13 mouse cellular contexts compared by ENCODE assay signal in the genomic region with DNA sequence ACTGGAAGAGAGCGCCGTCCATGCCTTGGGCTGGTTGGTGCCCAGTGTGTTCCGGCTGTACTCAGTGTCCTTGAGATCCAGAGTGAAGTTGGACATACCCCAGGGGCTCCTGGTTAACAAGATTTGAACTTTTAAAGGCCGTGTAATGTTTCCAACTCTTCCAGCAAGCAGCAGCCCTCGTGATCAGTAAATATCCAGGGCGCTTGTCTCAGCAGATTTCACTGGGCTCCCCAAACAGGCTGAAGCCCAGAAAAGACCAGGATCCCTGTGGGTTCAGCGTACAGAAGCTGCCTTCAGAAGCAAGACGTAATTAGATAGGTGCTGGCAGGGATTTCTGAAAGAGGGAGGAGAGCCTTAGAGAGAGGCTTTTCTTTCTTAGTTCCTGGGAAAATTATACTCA. TPM values are rescaled to one million over a fixed set of nuclear protein-coding genes. Genes with fewer than 3 reads are reported as not detected.
DNase-seq lines count a peak whose midpoint lies in the region; ATAC-seq lines count a peak whose summit lies in the region.
"Had no signal": no experiment of that assay in that cellular context is flagged by ENCODE, and none has a peak within 500 bp of the region (broad histone marks: within the 10 kb centered on the region; RNA-seq: fewer than 3 reads in every experiment).

No protein-coding gene starts in this region.

- 63% methylated on average over 8 of the region's 8 CpGs for WGBS in forebrain, embryonic 12.5 days
- WGBS in forebrain, embryonic 10.5 days = 70% methylated on average over 8 of the region's 8 CpGs

- ATAC-seq in forebrain, embryonic 12.5 days (ENCODE audit: low FRiP score) = no peak
- ATAC-seq: liver, postnatal 0 days had no signal

- no peak for DNase-seq in forebrain, embryonic 10.5 days (ENCODE audit: extremely low spot score, low spot score)
- peak; percentile 56 for DNase-seq in kidney, adult 9 months
- no peak for DNase-seq in kidney, postnatal 4 days
- peak; percentile 67 for DNase-seq in brain, adult 2 months (ENCODE audit: low read depth, low spot score)
- DNase-seq in kidney, postnatal 14 days = peak; percentile 23
- DNase-seq in cerebellum, adult 9-10 months = no peak
- DNase-seq in c-Kit-positive CD71-positive TER-119-positive erythroid progenitor cells, embryonic 14.5 days (ENCODE audit: low spot score) = no peak
- DNase-seq: cerebellum, postnatal 10 days; heart, postnatal 4 days; liver, postnatal 0 days; thymus, adult 18-20 months had no signal

- no peaks in the 10 kb centered on the region for H3K9me3 ChIP-seq in forebrain, embryonic 12.5 days
- H3K9me3 ChIP-seq in forebrain, embryonic 10.5 days = no peaks in the 10 kb centered on the region

- H3K27ac ChIP-seq in forebrain, embryonic 12.5 days = peak overlapping the region; percentile 50
- H3K27ac ChIP-seq in forebrain, embryonic 10.5 days = no peak overlapping the region

- no peak overlapping the region for H3K9ac ChIP-seq in forebrain, embryonic 12.5 days
- H3K9ac ChIP-seq: liver, postnatal 0 days had no signal

- H3K4me1 ChIP-seq in forebrain, embryonic 12.5 days = no peaks in the 10 kb centered on the region; the same call in 1 of the 2 replicates
- H3K4me1 ChIP-seq in forebrain, embryonic 10.5 days = peaks cover 7% of the 10 kb centered on the region; the same call in 1 of the 2 replicates

- H3K36me3 ChIP-seq in forebrain, embryonic 12.5 days (replicated peaks) = peaks cover 15% of the 10 kb centered on the region
- H3K36me3 ChIP-seq in forebrain, embryonic 10.5 days (replicated peaks) = peaks cover 25% of the 10 kb centered on the region

- H3K27me3 ChIP-seq in forebrain, embryonic 12.5 days = no peaks in the 10 kb centered on the region
- no peaks in the 10 kb centered on the region for H3K27me3 ChIP-seq in forebrain, embryonic 10.5 days (ENCODE audit: poor library complexity, severe bottlenecking)

- no peak overlapping the region for H3K4me2 ChIP-seq in forebrain, embryonic 12.5 days

- H3K4me3 ChIP-seq in forebrain, embryonic 12.5 days (replicated peaks) = no peak overlapping the region
- no peak overlapping the region for H3K4me3 ChIP-seq in forebrain, embryonic 10.5 days

RNA-seq across cellular contexts. Expression of a gene that starts 39.3 kb away (rescaled TPM):
- polyA plus RNA-seq in forebrain, embryonic 12.5 days (2016; fragmentation: Nextera tagmentation; extraction: Ambion mirVana) = 3.5 TPM in 2 replicates
- 0.10 and 0.11 TPM in 2 replicates for polyA plus RNA-seq in forebrain, embryonic 10.5 days (2016; fragmentation: Nextera tagmentation; extraction: Ambion mirVana)
- polyA plus RNA-seq: C2C12; liver, postnatal 0 days had no signal

Comparison
In these comparisons a context has a peak if more than half of its experiments do, and no peak if none do; other contexts are left out.
1. DNase-seq: peak in kidney, adult 9 months (single experiment), brain, adult 2 months (single experiment) and kidney, postnatal 14 days (single experiment); none in forebrain, embryonic 10.5 days (single experiment), kidney, postnatal 4 days (0 of 2), cerebellum, adult 9-10 months (single experiment) and c-Kit-positive CD71-positive TER-119-positive erythroid progenitor cells, embryonic 14.5 days (single experiment).